In the genomic region with DNA sequence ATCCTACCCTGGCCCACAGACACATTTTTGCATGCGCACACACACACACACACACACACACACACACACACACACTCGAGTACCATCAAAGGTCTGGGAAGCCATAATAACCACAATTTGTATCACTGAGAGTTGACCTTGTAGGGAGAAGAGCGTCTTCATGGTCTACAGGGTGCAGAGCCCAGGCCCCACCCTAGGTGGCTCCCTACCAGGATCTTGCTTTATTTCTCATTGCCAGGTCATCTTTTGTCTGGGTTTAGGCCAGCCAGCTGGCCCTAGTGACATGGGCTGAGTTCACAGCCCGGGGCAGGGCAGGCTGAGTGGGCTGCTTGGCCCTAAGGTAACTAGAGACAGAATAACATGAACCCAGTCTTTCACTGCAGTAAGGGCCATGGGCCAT, we compare ENCODE assay signal across 1 mouse cellular context.
TF ChIP-seq lines count a peak whose summit lies in the region.

No protein-coding gene starts in this region.

TF ChIP-seq in CH12.LX, 34 proteins besides CTCF, POLR2A, EP300 and RAD21:
- TF ChIP-seq NRF1 (IDR thresholded peaks at IDR 0.05; ENCODE audit: low read depth, low read length) (no peak), UBTF (IDR thresholded peaks at IDR 0.05; ENCODE audit: low read depth, low read length) (no peak), RCOR1 (conservative IDR thresholded peaks at IDR 0.05; ENCODE audit: low read depth, low read length) (no peak), SMC3 (IDR thresholded peaks at IDR 0.05; ENCODE audit: low read depth, low read length) (peak; percentile 28)
